Mouse (Mus musculus): ENCODE data around the gene Med12l. TPM values are rescaled to one million over a fixed set of nuclear protein-coding genes. Genes with fewer than 3 reads are reported as not detected.

Med12l gene
- polyA plus RNA-seq, 1 experiment from 2014 or later = 3.3 TPM

DNA sequence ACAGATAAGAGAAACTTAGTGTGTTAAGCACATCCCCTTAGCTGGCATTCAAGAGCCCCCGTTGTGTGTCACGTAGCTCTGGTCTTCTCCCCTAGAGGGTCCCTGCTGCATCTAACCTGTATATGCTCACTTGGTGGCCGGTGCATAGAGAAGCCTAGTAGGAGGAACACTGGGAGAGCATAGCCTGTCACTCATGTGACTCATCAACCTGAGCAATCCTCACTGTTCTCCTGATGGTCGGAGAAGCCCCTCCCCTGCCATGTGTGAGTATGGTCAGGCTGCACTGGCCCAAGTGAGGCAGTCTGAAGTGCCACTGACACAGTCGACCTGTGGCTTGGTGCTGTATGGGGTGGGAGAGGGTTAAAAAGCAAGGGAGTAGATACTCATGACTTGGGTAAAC is 119.4 kb downstream of the Med12l start:
- 0 out of 2 replicates have a peak, but pooled peaks cover 2% of the 10 kb centered on the region for H3K4me1 ChIP-seq (ENCODE audit: control insufficient read depth, insufficient read depth, low read length)
- no peaks in the 10 kb centered on the region for H3K27me3 ChIP-seq (ENCODE audit: control insufficient read depth, insufficient read depth, low read length)
- H3K4me2 ChIP-seq = no peak overlapping the region
- H3K9ac ChIP-seq (ENCODE audit: low read length) = no peak overlapping the region
- H3K36me3 ChIP-seq (ENCODE audit: control insufficient read depth, insufficient read depth, low read length) = no peaks in the 10 kb centered on the region
- WGBS = 73% methylated on average over 5 of the region's 5 CpGs
- no peak overlapping the region for H3K27ac ChIP-seq (ENCODE audit: low read depth, low read length)
- ATAC-seq (ENCODE audit: low FRiP score) (no peak), DNase-seq (ENCODE audit: low spot score, missing footprints) (peak; percentile 59)
- no peak overlapping the region for H3K4me3 ChIP-seq (ENCODE audit: low read depth, low read length)
- H3K9me3 ChIP-seq (ENCODE audit: control insufficient read depth, low read length) = no peaks in the 10 kb centered on the region

DNA sequence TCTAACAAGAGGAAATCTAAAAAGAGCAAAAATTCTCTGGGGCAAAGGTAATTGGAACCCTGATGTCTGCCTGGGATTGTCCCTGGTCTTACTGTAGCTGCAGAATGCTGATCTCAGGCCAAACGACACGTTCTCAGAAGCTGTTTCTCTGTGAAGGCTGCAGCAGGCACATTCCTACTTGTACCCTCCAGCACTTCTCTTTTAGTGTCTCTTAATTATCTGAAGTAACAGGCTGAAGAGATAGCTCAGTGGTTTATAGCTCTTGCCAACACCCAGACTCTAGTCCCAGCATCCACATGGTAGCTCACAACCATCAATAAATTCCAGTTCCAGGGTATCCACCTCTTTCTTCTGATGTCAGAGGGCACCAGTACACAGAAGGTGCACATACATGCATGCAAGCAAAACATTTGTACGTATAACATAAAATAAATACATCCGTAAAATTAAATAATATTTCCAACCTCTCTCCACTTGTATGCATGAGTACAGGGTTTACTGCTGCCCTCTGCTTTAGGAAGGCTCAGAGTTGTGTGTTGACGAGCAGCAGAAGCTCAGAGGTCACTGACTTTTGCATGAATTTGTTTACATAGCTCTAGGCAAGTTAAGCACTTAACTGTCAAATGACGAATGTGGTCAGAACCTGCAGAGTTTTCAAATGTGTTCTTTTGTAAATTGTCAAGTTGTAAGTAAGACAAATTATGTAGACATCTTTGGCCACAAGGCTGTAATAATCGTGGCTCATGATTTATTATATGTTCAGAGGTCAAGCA is 120.3 kb downstream of the Med12l start:
- DNase-seq (ENCODE audit: low spot score, missing footprints) (peak; percentile 33), ATAC-seq (ENCODE audit: low FRiP score) (no peak)
- H3K4me3 ChIP-seq (ENCODE audit: low read depth, low read length) = no peak overlapping the region
- WGBS = 67% methylated on average over 7 of the region's 7 CpGs
- H3K9ac ChIP-seq (ENCODE audit: low read length) = no peak overlapping the region
- no peak overlapping the region for H3K27ac ChIP-seq (ENCODE audit: low read depth, low read length)
- no peaks in the 10 kb centered on the region for H3K9me3 ChIP-seq (ENCODE audit: control insufficient read depth, low read length)
- no peaks in the 10 kb centered on the region for H3K27me3 ChIP-seq (ENCODE audit: control insufficient read depth, insufficient read depth, low read length)
- H3K4me2 ChIP-seq = no peak overlapping the region
- H3K36me3 ChIP-seq (ENCODE audit: control insufficient read depth, insufficient read depth, low read length) = no peaks in the 10 kb centered on the region
- 0 out of 2 replicates have a peak, but pooled peaks cover 2% of the 10 kb centered on the region for H3K4me1 ChIP-seq (ENCODE audit: control insufficient read depth, insufficient read depth, low read length)

DNA sequence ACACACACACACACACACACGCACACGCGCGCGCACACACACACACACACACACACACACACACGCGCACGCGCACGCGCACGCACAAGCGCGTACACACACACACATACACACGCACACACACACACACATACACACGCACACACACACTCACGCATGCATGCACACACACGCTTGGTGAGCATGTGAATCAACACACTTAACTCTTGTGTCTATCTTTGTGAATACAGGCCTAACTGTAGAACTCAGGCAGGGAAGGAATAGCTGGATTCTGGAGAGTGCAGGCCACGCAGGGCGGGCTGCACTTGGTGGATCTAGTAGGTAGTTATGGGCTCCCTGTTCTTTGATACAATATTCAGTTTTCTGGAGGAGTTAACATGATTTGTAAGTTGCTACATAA is 123.1 kb downstream of the Med12l start:
- Histone ChIP-seq H3K9me3 (ENCODE audit: control insufficient read depth, low read length) (no peaks in the 10 kb centered on the region), H3K27ac (ENCODE audit: low read depth, low read length) (no peak overlapping the region), H3K27me3 (ENCODE audit: control insufficient read depth, insufficient read depth, low read length) (no peaks in the 10 kb centered on the region), H3K36me3 (ENCODE audit: control insufficient read depth, insufficient read depth, low read length) (no peaks in the 10 kb centered on the region), H3K9ac (ENCODE audit: low read length) (no peak overlapping the region), H3K4me3 (ENCODE audit: low read depth, low read length) (no peak overlapping the region), H3K4me2 (no peak overlapping the region), H3K4me1 (ENCODE audit: control insufficient read depth, insufficient read depth, low read length) (no peaks in the 10 kb centered on the region)
- 86% methylated on average over 20 of the region's 20 CpGs for WGBS
- DNase-seq (ENCODE audit: low spot score, missing footprints) (peak; percentile 45), ATAC-seq (ENCODE audit: low FRiP score) (no peak)

DNA sequence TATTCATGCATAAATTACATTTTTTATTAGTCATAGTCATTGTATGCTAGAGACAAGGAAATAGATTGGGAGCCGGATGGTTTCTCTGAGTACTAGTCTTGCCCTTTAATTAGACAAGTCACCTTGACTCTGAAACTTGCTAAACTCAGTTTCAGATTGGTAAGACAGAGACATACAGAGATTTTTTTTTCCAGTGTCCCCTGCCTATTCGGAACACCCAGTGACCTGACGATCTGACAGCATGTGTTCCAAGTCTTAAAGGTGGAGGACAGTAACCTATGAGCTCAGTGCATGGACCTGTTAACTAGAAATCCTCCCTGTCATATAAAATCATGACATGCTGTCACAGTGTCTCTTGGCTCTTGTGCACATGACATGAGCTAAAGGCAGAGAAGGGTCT is 123.9 kb downstream of the Med12l start:
- ATAC-seq (ENCODE audit: low FRiP score) (no peak), DNase-seq (ENCODE audit: low spot score, missing footprints) (no peak)
- 85% methylated on average over 3 of the region's 3 CpGs for WGBS
- no peak overlapping the region for H3K4me2 ChIP-seq
- no peak overlapping the region for H3K4me3 ChIP-seq (ENCODE audit: low read depth, low read length)
- H3K9ac ChIP-seq (ENCODE audit: low read length) = no peak overlapping the region
- H3K36me3 ChIP-seq (ENCODE audit: control insufficient read depth, insufficient read depth, low read length) = no peaks in the 10 kb centered on the region
- H3K9me3 ChIP-seq (ENCODE audit: control insufficient read depth, low read length) = no peaks in the 10 kb centered on the region
- no peaks in the 10 kb centered on the region for H3K27me3 ChIP-seq (ENCODE audit: control insufficient read depth, insufficient read depth, low read length)
- H3K27ac ChIP-seq (ENCODE audit: low read depth, low read length) = no peak overlapping the region
- no peaks in the 10 kb centered on the region for H3K4me1 ChIP-seq (ENCODE audit: control insufficient read depth, insufficient read depth, low read length)

DNA sequence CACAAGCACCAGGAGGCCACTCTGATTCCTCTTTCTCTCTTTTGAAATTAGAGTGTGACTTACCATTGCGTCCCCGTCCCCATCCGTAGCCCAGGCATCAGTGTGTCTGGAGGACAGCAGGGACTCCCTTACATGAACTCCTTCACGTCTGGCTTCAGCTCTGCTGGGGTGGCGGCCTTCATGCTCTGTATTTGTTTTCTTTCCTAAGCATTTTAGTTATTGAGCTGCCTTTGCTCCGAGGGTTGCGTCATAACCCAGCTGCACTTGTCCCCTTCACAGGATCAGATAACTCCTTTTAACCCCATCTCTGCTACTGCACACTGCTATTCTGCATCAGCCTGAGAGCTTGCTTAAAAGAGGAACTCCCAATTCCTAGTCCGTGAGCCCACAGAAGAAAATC is 124.8 kb downstream of the Med12l start:
- Histone ChIP-seq H3K27ac (ENCODE audit: low read depth, low read length) (no peak overlapping the region), H3K4me1 (ENCODE audit: control insufficient read depth, insufficient read depth, low read length) (no peaks in the 10 kb centered on the region), H3K4me3 (ENCODE audit: low read depth, low read length) (no peak overlapping the region), H3K9ac (ENCODE audit: low read length) (no peak overlapping the region), H3K27me3 (ENCODE audit: control insufficient read depth, insufficient read depth, low read length) (no peaks in the 10 kb centered on the region), H3K4me2 (no peak overlapping the region), H3K9me3 (ENCODE audit: control insufficient read depth, low read length) (no peaks in the 10 kb centered on the region), H3K36me3 (ENCODE audit: control insufficient read depth, insufficient read depth, low read length) (no peaks in the 10 kb centered on the region)
- ATAC-seq (ENCODE audit: low FRiP score) = no peak
- 64% methylated on average over 8 of the region's 8 CpGs for WGBS
- no peak for DNase-seq (ENCODE audit: low spot score, missing footprints)

DNA sequence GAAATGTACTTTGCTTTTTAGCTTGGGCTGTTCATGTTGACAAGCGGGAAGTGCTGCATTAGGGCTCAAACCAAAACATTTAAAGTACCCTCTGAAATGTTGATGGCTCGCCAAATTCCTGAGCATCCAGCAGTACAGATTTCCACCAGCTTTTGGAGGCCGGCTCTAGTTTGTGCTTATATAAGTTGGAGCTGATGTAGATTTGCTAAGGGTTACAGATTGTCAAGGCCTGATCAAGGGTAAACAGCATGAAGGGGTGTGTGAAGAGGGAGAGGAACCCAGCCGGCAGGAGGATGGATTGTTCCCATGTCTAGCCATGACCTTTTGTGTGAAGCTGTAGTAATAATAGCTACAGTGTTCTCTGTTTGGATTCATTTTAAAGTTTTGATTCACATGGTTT is 125.5 kb downstream of the Med12l start:
- H3K9me3 ChIP-seq (ENCODE audit: control insufficient read depth, low read length) = no peaks in the 10 kb centered on the region
- H3K4me3 ChIP-seq (ENCODE audit: low read depth, low read length) = no peak overlapping the region
- H3K27ac ChIP-seq (ENCODE audit: low read depth, low read length) = no peak overlapping the region
- 82% methylated on average over 4 of the region's 4 CpGs for WGBS
- ATAC-seq (ENCODE audit: low FRiP score) (no peak), DNase-seq (ENCODE audit: low spot score, missing footprints) (no peak)
- H3K36me3 ChIP-seq (ENCODE audit: control insufficient read depth, insufficient read depth, low read length) = no peaks in the 10 kb centered on the region
- H3K27me3 ChIP-seq (ENCODE audit: control insufficient read depth, insufficient read depth, low read length) = no peaks in the 10 kb centered on the region
- no peak overlapping the region for H3K4me2 ChIP-seq
- H3K9ac ChIP-seq (ENCODE audit: low read length) = no peak overlapping the region
- no peaks in the 10 kb centered on the region for H3K4me1 ChIP-seq (ENCODE audit: control insufficient read depth, insufficient read depth, low read length)

DNA sequence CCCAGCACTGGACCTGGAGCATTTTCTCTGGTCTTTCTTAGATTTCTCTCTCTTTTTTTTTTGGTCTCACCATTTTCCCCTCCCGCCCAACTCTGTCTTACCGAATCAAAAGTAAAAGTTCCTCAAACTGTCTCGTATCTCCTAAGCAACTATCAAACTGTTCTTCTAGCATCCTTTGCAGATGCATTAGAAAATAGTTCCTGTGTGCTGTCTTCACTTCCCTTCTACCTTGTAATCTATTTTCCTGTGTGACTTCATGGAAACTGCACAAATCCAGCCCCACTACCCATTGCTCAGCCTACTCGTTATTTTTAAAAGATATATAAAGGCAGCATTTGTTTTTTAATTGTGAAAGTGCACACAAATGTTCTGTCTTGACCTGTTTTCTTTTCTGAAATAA is 126.3 kb downstream of the Med12l start:
- Histone ChIP-seq H3K36me3 (ENCODE audit: control insufficient read depth, insufficient read depth, low read length) (no peaks in the 10 kb centered on the region), H3K9ac (ENCODE audit: low read length) (no peak overlapping the region), H3K27me3 (ENCODE audit: control insufficient read depth, insufficient read depth, low read length) (no peaks in the 10 kb centered on the region), H3K27ac (ENCODE audit: low read depth, low read length) (no peak overlapping the region), H3K4me1 (ENCODE audit: control insufficient read depth, insufficient read depth, low read length) (no peaks in the 10 kb centered on the region), H3K4me3 (ENCODE audit: low read depth, low read length) (no peak overlapping the region), H3K9me3 (ENCODE audit: control insufficient read depth, low read length) (no peaks in the 10 kb centered on the region), H3K4me2 (no peak overlapping the region)
- DNase-seq (ENCODE audit: low spot score, missing footprints) (no peak), ATAC-seq (ENCODE audit: low FRiP score) (no peak)
- 86% methylated on average over 4 of the region's 4 CpGs for WGBS

DNA sequence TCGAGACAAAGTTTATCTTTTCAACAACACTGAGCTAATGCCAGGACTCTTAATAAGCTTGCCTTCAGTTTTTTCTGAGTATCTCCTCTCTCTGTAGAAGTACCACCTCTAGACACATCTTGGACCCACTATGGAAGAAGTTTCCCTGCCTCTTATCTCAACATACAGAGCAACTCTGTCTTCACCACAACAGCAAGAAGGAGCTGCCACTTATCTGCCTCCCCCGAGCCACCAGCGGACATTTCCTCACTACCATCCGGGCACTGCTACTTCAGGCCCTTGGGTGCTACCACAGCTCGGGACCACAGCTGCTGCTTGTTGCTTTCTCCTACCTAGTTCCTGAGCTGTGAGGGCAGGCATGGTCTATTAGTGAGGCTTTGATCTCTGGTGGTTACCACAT is 127.6 kb downstream of the Med12l start:
- H3K36me3 ChIP-seq (ENCODE audit: control insufficient read depth, insufficient read depth, low read length) = no peaks in the 10 kb centered on the region
- H3K4me2 ChIP-seq = no peak overlapping the region
- DNase-seq (ENCODE audit: low spot score, missing footprints) = no peak
- H3K4me3 ChIP-seq (ENCODE audit: low read depth, low read length) = no peak overlapping the region
- H3K27me3 ChIP-seq (ENCODE audit: control insufficient read depth, insufficient read depth, low read length) = no peaks in the 10 kb centered on the region
- no peaks in the 10 kb centered on the region for H3K4me1 ChIP-seq (ENCODE audit: control insufficient read depth, insufficient read depth, low read length)
- no peak for ATAC-seq (ENCODE audit: low FRiP score)
- 83% methylated on average over 5 of the region's 5 CpGs for WGBS
- H3K9me3 ChIP-seq (ENCODE audit: control insufficient read depth, low read length) = no peaks in the 10 kb centered on the region
- H3K9ac ChIP-seq (ENCODE audit: low read length) = no peak overlapping the region
- no peak overlapping the region for H3K27ac ChIP-seq (ENCODE audit: low read depth, low read length)

DNA sequence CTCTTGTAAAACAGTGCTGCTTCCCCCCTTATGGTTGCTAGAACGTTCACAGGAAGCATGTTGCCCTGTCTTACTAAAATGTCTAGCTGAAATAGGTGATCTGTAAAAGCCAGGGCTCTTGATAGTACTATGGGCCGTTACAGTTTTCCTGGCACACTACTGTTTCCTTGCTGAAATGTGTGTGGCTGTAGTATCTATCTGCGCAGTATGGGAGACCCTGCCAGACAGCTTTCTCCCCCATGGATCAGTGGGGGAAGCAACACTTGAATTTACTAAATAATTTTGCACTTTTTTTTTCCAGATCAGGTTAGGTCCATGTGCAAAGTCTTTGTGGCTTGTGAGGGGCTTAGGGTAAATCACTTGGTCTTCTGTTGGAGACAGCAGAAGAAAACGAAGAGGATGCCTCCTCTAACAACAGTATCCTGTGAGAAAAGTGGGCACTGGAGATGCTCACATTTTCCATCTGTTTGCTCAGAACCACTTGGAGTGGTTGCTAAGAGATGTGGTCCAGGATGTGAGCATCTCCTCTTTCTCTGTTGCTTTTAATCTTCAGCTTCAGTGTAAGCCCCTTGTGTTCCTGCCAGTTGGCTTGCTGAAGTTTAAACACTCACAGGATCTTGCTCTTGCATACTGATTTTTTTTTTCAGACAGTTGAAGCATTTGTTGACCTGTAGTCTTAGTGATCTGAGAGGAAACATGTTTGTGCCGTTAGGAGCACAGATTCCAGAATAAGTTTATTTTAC is 130.5 kb downstream of the Med12l start:
- DNase-seq (ENCODE audit: low spot score, missing footprints) = no peak
- H3K9me3 ChIP-seq (ENCODE audit: control insufficient read depth, low read length) = no peaks in the 10 kb centered on the region
- H3K36me3 ChIP-seq (ENCODE audit: control insufficient read depth, insufficient read depth, low read length) = no peaks in the 10 kb centered on the region
- WGBS = 77% methylated on average over 5 of the region's 5 CpGs
- no peaks in the 10 kb centered on the region for H3K4me1 ChIP-seq (ENCODE audit: control insufficient read depth, insufficient read depth, low read length)
- H3K27ac ChIP-seq (ENCODE audit: low read depth, low read length) = no peak overlapping the region
- no peak overlapping the region for H3K4me2 ChIP-seq
- ATAC-seq (ENCODE audit: low FRiP score) = peak; percentile 61; the same call in 1 of the 2 replicates
- no peak overlapping the region for H3K9ac ChIP-seq (ENCODE audit: low read length)
- no peaks in the 10 kb centered on the region for H3K27me3 ChIP-seq (ENCODE audit: control insufficient read depth, insufficient read depth, low read length)
- H3K4me3 ChIP-seq (ENCODE audit: low read depth, low read length) = no peak overlapping the region

All from midbrain, embryonic 11.5 days (tissue).